Mouse (Mus musculus) lung, adult 2 months (tissue): ENCODE results near the gene Myh13.

Experiments used
- CTCF ChIP-seq: fragments of 200-500 bp; IDR thresholded peaks from 2 replicates; pipeline ENCODE4 v1.5.1; 2011; ENCODE audit warnings: mild to moderate bottlenecking, low read length, control low read depth; ENCODE audit not compliant: insufficient read depth
- POLR2A ChIP-seq: fragments of 200-500 bp; IDR thresholded peaks from 2 replicates; pipeline ENCODE4 v1.6.1; 2011; ENCODE audit warnings: low read depth, mild to moderate bottlenecking, control low read depth, low read length, borderline replicate concordance; ENCODE audit errors: extremely low read depth

GRCm38 (mm10) chr11:67353011-67353410 is 31.6 kb downstream of the Myh13 start:
- TF ChIP-seq CTCF: no peak
- TF ChIP-seq POLR2A: no peak
